Mouse (Mus musculus) hindbrain, embryonic 12.5 days (tissue): ENCODE results near the gene Aff1. TPM values are rescaled to one million over a fixed set of nuclear protein-coding genes. Genes with fewer than 3 reads are reported as not detected.

Experiments used
- ATAC-seq: fragments of 200-750 bp; cut with Nextera tagmentation; 2 replicates; pipeline ENCODE4 v1.8.0; 2017; ENCODE audit warnings: moderate TSS enrichment; ENCODE audit not compliant: low FRiP score
- H3K27ac ChIP-seq: fragments of 300-500 bp; sonication (generic); 2 replicates; pipeline ENCODE4 v1.5.1; 2016; ENCODE audit warnings: mild to moderate bottlenecking
- H3K27me3 ChIP-seq: fragments of 300-500 bp; sonication (generic); 2 replicates; pipeline ENCODE4 v1.6.1; 2016; ENCODE audit warnings: mild to moderate bottlenecking
- H3K36me3 ChIP-seq: fragments of 300-500 bp; sonication (generic); 2 replicates; pipeline ENCODE4 v1.6.1; 2016; ENCODE audit warnings: mild to moderate bottlenecking
- H3K4me1 ChIP-seq: fragments of 300-500 bp; sonication (generic); 2 replicates; pipeline ENCODE4 v1.6.1; 2016
- H3K4me2 ChIP-seq: fragments of 300-500 bp; sonication (generic); replicated peaks from 2 replicates; pipeline ENCODE4 v1.6.1; 2016; ENCODE audit warnings: mild to moderate bottlenecking
- H3K4me3 ChIP-seq: fragments of 300-500 bp; sonication (generic); 2 replicates; pipeline ENCODE4 v1.5.1; 2016; ENCODE audit warnings: mild to moderate bottlenecking
- H3K9ac ChIP-seq: fragments of 300-500 bp; sonication (generic); 2 replicates; pipeline ENCODE4 v1.6.1; 2016; ENCODE audit warnings: mild to moderate bottlenecking, moderate library complexity
- H3K9me3 ChIP-seq: fragments of 300-500 bp; sonication (generic); replicated peaks from 2 replicates; pipeline ENCODE4 v1.6.1; 2016; ENCODE audit warnings: mild to moderate bottlenecking
- WGBS: fragments of 180-500 bp; shearing (Covaris S2); methylation state at CpG from one replicate; pipeline ENCODE4 v1.1.7; 2016; 5-methylcytosine and 5-hydroxymethylcytosine counted together
- polyA plus RNA-seq: library from polyadenylated mRNA; unstranded; fragments of >200 nt; fragmentation: Nextera tagmentation; extraction: Ambion mirVana; gene quantifications from 2 replicates; pipeline ENCODE4 v1.2.1, GENCODE M21; 2016

The Aff1 gene
- polyA plus RNA-seq, 1 experiment from 2014 or later, result 5.4 TPM

DNA sequence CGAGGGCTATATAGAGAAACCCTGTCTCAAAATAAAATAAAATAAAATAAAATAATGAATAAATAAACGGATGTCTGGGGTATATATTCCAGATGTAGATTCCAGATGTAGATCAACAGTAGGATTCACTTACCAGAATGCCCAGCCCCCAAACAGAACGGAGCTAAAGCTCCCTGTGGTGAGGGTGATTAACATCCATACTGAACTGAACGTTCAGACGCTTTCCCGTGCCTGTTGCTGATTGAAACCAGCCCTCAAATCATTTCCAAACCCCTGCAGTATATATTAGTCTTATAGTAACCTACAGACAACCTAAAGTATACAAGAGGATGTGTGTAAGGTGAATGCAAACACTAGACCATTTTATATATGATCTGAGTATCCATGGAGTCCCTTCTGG is 17.7 kb upstream of the Aff1 start:
- no peaks in the 10 kb centered on the region for H3K27me3 ChIP-seq
- no peak overlapping the region for H3K27ac ChIP-seq
- H3K9me3 ChIP-seq, result no peaks in the 10 kb centered on the region
- no peak overlapping the region for H3K9ac ChIP-seq
- H3K4me1 ChIP-seq, result no peaks in the 10 kb centered on the region
- no peak overlapping the region for H3K4me3 ChIP-seq
- WGBS, result 57% methylated on average over 6 of the region's 6 CpGs
- no peak for ATAC-seq
- H3K36me3 ChIP-seq, result no peaks in the 10 kb centered on the region
- H3K4me2 ChIP-seq, result no peak overlapping the region

DNA sequence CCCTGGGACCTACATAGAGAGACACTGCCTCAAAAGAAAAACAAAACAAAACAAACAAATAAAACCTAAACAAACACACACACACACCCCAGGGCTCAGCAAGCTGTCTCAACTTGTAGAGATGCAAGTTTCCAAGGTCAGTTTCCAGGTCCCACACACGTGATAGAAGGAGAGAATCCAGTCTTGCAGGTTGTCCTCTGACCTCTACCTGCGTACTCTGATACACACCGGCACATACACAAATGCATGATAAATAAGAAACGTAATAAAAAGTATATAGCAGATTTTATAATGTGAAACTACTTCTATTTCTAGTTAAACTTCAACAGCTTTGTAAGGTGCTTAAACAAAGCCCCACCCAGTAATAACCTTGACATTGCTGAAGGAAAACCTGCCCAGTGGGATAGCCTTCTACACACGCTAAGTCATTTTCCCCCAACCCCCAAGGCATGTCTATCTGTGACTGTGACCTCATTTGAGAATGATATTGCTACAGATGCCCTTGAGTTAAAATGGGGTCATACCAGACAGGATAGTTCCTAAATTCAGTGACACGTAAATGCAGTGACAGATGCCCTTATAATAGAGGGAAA is 15.8 kb upstream of the Aff1 start:
- Histone ChIP-seq H3K4me3 (no peak overlapping the region), H3K4me1 (no peaks in the 10 kb centered on the region), H3K27me3 (no peaks in the 10 kb centered on the region), H3K36me3 (no peaks in the 10 kb centered on the region), H3K4me2 (no peak overlapping the region), H3K9ac (no peak overlapping the region), H3K27ac (no peak overlapping the region), H3K9me3 (no peaks in the 10 kb centered on the region)
- ATAC-seq, result no peak
- WGBS, result 91% methylated on average over 6 of the region's 6 CpGs

DNA sequence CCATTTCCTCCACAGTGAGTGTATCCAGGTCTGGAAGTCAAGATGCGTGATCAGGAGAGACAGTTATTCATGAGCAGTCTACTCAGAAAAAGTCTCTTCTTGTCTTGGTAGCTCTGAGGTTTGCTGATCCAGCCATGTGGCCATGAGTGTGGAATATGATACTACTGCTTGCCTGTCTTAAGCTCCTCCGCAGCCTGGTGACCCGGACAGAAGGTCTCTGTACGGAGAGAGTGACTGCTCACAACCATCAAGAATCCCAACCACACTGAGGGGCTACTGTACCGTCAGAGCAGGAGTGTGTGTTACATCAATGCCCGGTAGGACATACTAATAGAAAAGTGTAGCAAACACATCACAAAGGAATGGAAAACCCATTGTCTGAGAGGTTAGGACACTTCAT is 14.3 kb upstream of the Aff1 start:
- ATAC-seq, result no peak
- H3K4me3 ChIP-seq, result no peak overlapping the region
- H3K9ac ChIP-seq, result no peak overlapping the region
- H3K4me2 ChIP-seq, result no peak overlapping the region
- H3K27ac ChIP-seq, result no peak overlapping the region
- WGBS, result 78% methylated on average over 6 of the region's 6 CpGs
- no peaks in the 10 kb centered on the region for H3K27me3 ChIP-seq
- H3K9me3 ChIP-seq, result no peaks in the 10 kb centered on the region
- H3K4me1 ChIP-seq, result no peaks in the 10 kb centered on the region
- no peaks in the 10 kb centered on the region for H3K36me3 ChIP-seq

DNA sequence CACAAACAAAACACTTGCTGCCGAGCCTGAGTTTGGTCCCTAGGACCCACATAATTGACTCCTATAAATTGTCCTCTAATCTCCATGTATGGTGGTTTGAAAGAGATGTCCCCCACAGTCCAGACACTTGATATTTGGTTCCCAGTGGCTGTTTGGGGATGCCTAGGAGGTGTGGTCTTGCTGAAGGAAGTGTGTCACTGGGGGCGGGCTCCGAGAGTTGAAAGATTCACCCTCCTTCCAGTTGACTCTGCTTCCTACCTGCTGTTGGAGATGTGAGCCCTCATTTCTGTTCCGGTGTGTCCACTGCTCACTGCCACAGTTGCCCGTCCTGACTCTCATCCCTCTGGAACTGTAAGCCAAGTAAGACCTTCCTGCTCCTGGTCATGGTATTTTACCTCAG is 13.2 kb upstream of the Aff1 start:
- Histone ChIP-seq H3K36me3 (no peaks in the 10 kb centered on the region), H3K27ac (no peak overlapping the region), H3K4me1 (no peaks in the 10 kb centered on the region), H3K4me2 (no peak overlapping the region), H3K9me3 (no peaks in the 10 kb centered on the region), H3K27me3 (no peaks in the 10 kb centered on the region), H3K9ac (no peak overlapping the region), H3K4me3 (no peak overlapping the region)
- no peak for ATAC-seq
- WGBS, result 89% methylated on average over 5 of the region's 5 CpGs

DNA sequence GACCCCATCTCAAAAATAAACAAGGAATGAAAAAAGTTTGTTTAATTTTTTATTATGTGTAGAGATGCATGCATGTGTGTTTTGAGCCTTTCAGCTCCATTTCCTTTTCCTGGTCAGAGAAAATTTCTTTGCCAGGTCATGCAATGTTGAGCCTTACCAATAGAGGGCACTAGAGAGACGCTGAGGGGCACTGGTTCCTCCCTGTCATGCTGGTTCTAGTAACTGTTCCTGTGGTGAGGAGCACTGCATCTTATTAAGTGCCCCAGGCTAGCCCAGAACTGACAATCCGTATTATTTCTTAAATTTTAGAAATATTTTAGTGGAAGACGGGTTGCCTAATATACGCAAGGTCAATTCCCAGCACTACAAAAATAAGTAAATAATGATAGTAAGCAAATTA is 11.8 kb upstream of the Aff1 start:
- Histone ChIP-seq H3K27me3 (no peaks in the 10 kb centered on the region), H3K4me2 (no peak overlapping the region), H3K4me3 (no peak overlapping the region), H3K4me1 (no peaks in the 10 kb centered on the region), H3K27ac (no peak overlapping the region), H3K36me3 (no peaks in the 10 kb centered on the region), H3K9ac (no peak overlapping the region), H3K9me3 (no peaks in the 10 kb centered on the region)
- 0 out of 2 replicates have a peak, but pooled peaks have one; percentile 32 for ATAC-seq
- WGBS, result 36% methylated on average over 4 of the region's 4 CpGs

DNA sequence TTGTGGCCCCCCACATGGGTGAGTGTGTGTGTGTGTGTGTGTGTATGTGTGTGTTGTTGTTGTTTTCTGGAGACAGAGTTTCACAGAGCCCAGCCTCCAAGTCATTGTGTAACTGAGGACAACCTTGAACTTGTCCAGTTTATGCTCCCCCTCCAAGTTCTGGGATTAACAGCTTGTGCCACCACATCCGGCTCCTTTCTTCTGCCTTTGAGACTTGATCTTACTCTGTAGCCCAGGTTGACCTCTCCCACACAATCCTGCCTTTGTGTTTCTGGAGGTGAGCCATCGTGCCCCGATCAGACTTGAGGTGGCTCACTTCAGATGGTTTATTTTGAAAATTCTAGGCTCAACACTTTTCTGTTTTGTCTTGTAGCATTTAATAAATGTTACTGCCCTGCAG is 10.3 kb upstream of the Aff1 start:
- H3K27ac ChIP-seq, result no peak overlapping the region
- H3K4me3 ChIP-seq, result no peak overlapping the region
- no peak for ATAC-seq
- H3K4me2 ChIP-seq, result no peak overlapping the region
- H3K9ac ChIP-seq, result no peak overlapping the region
- no peaks in the 10 kb centered on the region for H3K27me3 ChIP-seq
- no peaks in the 10 kb centered on the region for H3K9me3 ChIP-seq
- WGBS, result 59% methylated on average over 3 of the region's 3 CpGs
- no peaks in the 10 kb centered on the region for H3K36me3 ChIP-seq
- H3K4me1 ChIP-seq, result no peaks in the 10 kb centered on the region

DNA sequence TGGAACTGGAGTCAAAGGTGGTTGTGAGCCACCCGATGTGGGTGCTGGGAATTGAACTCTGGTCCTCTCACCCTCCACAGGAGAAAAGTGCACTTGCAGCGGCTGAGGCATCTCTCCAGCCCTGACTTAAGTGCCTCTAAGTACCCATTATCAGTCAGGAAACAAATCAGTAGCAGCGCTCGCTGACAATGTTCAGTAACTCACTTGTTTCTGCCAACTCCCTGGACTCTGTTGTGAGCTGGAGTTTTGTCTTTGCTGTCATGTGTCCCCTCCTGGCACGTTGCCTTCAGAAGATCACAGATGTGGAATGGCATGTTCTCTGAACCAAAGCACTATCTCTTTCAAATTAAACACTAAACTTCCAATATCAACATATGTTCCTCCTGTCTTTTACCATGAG is 2.5 kb upstream of the Aff1 start:
- Histone ChIP-seq H3K4me1 (peaks cover 16% of the 10 kb centered on the region), H3K4me2 (no peak overlapping the region), H3K36me3 (no peaks in the 10 kb centered on the region), H3K4me3 (no peak overlapping the region), H3K27me3 (peaks cover 27% of the 10 kb centered on the region), H3K27ac (no peak overlapping the region), H3K9me3 (no peaks in the 10 kb centered on the region), H3K9ac (no peak overlapping the region)
- 86% methylated on average over 5 of the region's 5 CpGs for WGBS
- ATAC-seq, result no peak

DNA sequence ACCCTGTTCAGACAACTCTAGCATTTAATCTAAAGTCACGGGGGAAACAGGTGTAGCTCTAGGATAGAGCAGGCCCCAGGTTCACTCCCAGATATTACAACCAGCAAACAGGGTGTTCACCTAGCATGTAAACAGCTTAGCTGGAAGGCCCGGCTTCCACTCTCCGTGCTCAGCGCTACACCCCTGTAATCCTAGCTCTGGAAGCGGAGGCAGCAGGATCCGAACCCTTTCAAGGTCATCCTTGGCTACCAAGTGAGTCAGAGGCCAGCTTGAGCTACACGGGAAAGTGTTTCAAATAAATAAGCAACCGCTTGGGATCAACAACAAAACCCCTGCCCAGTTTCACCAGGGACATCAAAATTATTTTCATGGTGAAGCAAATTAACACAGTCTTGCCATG is 2.0 kb upstream of the Aff1 start:
- Histone ChIP-seq H3K4me2 (no peak overlapping the region), H3K4me3 (no peak overlapping the region), H3K27ac (no peak overlapping the region), H3K9ac (no peak overlapping the region), H3K27me3 (peaks cover 27% of the 10 kb centered on the region), H3K9me3 (no peaks in the 10 kb centered on the region), H3K36me3 (no peaks in the 10 kb centered on the region), H3K4me1 (peaks cover 16% of the 10 kb centered on the region)
- no peak for ATAC-seq
- 93% methylated on average over 8 of the region's 8 CpGs for WGBS

DNA sequence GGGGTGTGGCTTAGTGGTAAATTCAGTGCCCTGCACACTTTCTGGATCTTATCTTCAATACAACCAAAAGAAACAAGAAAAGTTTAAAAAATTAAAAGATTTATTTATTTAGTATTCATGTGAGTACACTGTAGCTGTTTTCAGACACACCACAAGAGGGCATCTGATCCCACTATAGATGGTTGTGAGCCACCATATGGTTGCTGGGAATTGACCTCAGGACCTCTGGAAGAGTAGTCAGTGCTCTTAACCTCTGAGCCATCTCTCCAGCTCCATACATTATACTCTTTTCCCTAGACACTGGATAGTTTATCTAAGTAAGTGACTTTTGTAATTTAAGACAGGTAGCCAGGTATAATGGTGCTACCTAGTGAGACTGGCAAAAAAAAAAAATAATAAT is 1.0 kb upstream of the Aff1 start:
- Histone ChIP-seq H3K9ac (no peak overlapping the region), H3K27me3 (peaks cover 27% of the 10 kb centered on the region), H3K9me3 (no peaks in the 10 kb centered on the region), H3K4me1 (peaks cover 16% of the 10 kb centered on the region), H3K4me2 (no peak overlapping the region), H3K27ac (no peak overlapping the region), H3K36me3 (no peaks in the 10 kb centered on the region), H3K4me3 (no peak overlapping the region)
- no peak for ATAC-seq

DNA sequence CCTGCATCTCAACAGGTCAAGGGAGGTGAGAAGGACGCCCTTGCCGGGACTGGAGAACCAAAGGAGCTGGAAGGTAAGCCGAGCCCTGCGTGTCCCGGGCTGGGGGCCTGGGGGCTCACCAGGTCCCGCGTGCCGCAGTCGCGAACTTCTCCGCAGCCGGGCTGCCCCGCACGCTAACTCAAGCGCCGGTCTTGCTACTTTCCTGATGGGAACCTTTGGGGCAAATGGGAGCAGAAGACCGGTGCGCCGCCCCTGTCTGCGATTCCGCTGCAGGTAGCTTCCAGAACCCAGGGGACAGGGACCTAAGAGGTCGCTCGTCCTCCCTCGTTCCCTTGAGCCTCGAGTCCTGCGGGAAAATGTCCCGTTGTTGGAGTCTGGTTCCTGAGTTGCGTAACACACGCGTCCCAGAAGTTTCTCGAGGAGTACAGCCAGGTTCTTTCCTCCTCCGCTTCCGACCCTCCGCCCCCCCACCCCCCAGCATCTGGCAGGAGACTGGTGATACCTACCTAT is 412 bp downstream of the Aff1 start:
- Histone ChIP-seq H3K4me1 (peaks cover 20% of the 10 kb centered on the region), H3K9me3 (no peaks in the 10 kb centered on the region), H3K27me3 (peaks cover 27% of the 10 kb centered on the region), H3K36me3 (no peaks in the 10 kb centered on the region), H3K27ac (no peak overlapping the region), H3K9ac (peak overlapping the region; percentile 53), H3K4me3 (peak overlapping the region; percentile 59), H3K4me2 (peak overlapping the region; percentile 98)
- WGBS, result under 1% methylated on average over 34 of the region's 34 CpGs
- ATAC-seq, result peak; percentile 32

DNA sequence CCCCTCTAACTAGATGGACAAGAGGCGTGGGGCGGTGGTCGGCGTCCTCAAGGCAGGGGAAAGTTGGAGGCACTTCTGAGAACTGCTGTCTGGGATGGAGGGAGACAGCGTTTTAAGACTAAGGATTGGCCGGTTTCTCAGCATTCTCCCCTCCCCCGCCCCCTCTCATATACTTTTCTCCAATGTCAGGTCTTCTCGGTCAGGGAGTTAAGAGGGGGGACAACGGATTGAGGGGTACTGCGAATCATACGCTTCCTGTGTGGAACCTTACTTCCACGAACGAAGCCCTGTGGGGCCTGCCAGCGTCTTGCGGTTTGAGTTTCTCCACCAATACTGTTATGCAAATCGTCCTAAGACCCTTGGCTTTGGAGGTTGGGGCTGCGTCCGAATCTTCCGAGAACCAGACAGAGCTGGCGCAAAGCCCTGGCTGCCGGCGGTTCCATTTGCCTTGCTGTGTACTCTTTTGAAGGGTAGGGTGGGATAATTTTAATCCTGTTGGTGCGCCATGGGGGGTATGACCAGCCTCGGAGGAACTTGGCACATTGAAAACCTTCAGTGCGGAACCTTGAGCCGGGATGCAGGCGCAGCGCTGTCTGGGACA is 967 bp downstream of the Aff1 start:
- no peak overlapping the region for H3K27ac ChIP-seq
- no peak for ATAC-seq
- H3K27me3 ChIP-seq, result peaks cover 27% of the 10 kb centered on the region
- peaks cover 21% of the 10 kb centered on the region for H3K4me1 ChIP-seq
- H3K36me3 ChIP-seq, result no peaks in the 10 kb centered on the region
- H3K4me2 ChIP-seq, result peak overlapping the region; percentile 98
- H3K9ac ChIP-seq, result peak overlapping the region; percentile 53; the same call in 1 of the 2 replicates
- no peaks in the 10 kb centered on the region for H3K9me3 ChIP-seq
- H3K4me3 ChIP-seq, result peak overlapping the region; percentile 59
- under 1% methylated on average over 28 of the region's 28 CpGs for WGBS

DNA sequence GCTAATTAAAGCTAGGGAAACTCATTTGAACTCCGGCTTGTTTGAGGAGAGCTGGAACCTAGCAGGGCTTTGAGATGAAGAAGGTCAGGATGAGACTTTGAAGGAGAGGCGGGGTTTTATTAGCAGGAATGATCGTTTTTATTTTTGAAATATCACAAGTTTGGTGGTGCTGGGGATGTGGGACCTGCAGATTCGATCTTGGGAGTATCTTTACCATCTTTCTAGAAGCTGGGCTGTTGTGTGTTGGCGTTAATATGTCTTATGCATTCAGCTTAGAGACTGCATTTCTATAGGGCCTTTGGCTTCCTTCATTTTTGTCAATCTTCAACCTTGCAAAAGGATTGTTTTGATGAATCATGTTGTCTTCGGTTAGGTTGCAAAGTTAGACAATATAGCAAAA is 1.9 kb downstream of the Aff1 start:
- Histone ChIP-seq H3K27ac (no peak overlapping the region), H3K27me3 (peaks cover 27% of the 10 kb centered on the region), H3K4me2 (no peak overlapping the region), H3K36me3 (no peaks in the 10 kb centered on the region), H3K4me1 (peaks cover 21% of the 10 kb centered on the region), H3K9me3 (no peaks in the 10 kb centered on the region), H3K9ac (no peak overlapping the region), H3K4me3 (no peak overlapping the region)
- no peak for ATAC-seq
- WGBS, result 49% methylated on average over 6 of the region's 6 CpGs

DNA sequence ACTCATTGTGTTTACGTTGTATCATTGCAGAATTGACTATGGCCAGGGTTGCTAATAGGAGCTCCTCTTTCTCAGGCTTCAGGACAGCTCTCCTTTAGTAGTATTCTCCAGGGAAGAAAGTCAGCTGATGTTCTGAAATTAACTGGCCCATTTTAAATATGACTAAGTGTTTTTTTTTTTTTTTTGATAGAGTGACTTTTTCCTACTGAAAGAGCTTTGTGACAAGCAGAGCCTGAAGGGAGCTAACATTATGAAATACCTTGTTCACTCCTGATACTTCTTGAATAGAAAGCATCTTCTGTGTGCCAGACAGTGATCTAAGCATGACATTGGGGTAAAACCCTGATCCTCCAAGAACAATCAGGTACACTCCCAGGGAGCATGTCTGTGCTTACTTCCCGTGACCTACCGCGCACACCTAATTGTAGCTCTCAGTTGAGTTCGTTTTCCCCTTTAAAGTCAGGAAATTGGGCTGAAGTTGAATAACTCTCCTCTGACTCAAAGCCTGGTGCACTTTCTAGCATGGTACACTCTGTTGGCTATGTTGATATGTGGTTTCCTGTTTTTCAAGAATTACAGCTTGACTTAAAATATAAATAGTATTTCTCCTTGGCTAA is 5.8 kb downstream of the Aff1 start:
- 77% methylated on average over 5 of the region's 5 CpGs for WGBS
- no peak overlapping the region for H3K27ac ChIP-seq

More for the DNA sequence above, 5.8 kb downstream of the Aff1 start:
- Histone ChIP-seq H3K4me2 (no peak overlapping the region), H3K4me1 (peaks cover 14% of the 10 kb centered on the region), H3K4me3 (no peak overlapping the region), H3K9me3 (no peaks in the 10 kb centered on the region), H3K27me3 (peaks cover 16% of the 10 kb centered on the region), H3K9ac (no peak overlapping the region), H3K36me3 (no peaks in the 10 kb centered on the region)
- ATAC-seq, result no peak
